Mouse (Mus musculus) CH12F3 (cell line): ENCODE measurements around the gene Svep1.

Source experiments
- in situ Hi-C: fragments of 300-500 bp; cut with MboI; formaldehyde crosslinking; loops from 2 replicates; pipeline ENCODE4 v1.14.3; 2020; ENCODE audit warnings: low sequenced_read_pairs

Gene Svep1

DNA sequence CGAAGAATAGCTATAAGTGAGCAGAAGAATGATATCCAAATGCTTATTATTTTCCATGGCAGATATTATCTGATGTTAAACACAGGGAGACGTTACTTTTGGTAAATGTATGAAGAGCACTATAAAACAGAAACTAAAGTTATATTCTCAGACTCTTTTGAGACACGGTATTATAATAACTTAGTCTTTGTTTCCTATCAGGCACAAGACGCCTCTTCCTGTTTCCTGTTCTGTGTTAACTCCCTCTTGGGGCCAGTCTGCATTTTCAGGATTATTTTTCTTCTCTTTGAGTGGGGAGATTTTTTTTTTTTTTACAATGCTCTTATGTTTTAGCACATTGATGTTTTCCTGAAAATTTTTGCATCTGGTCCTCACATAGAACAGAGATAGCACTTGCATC, 120.5 kb downstream of the Svep1 start:
- in situ Hi-C loops: no loop called here

DNA sequence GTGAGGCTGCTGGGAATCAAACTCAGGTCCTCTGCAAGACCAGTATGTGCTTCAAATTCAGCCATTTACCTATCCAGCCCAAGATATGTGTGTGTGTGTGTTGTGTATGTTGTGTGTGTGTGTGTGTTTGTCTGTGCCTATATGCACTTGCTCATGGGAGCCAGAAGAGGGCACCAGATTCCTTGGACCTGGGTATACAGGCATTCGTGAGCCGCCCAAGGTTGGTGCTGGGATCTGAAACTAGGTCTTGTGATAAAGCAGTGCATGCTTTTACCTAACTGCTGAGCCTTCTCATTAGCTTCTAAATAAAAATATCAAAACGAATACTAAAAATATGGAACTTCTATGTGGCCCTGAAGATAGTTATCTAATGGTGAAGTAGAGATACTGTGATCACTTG, 121.3 kb downstream of the Svep1 start:
- in situ Hi-C loops: no loop called here

DNA sequence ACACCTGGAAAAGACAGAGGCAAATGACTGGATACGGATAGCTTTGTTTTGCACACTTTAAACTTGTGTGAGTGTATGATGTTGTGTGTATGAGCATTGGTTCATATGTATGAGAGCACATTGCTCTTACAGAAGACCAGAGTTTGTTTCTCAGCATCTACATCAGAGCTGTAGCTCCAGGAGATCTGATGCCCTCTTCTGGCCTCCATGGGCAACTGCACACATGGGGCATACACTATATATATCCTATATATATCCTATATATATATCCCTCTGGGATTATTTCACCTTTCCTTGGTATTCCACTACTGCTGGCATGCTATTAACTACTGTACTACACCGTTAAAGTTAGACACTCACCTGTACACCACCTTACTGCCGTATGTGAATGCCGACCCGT, 122.5 kb downstream of the Svep1 start:
- in situ Hi-C loops: no loop called here

DNA sequence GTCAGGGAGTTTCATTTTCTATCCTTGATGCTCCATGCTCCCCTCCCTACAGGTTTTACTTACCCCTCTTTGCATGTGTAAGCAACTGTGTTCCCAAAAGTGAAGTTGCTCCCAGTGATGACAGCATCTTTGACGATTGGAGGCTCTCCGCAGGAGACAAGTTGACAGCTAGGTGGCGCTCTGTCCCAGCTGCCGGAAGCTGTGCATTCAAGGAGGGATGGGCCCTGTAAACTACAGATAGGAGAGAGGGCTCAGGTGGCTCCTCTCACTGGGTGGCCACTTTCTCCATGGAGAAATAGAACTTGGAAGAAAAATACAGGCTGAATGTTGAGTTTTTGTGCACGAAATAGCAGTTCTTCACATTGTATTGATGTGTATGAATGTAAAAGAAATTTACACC, 124.1 kb downstream of the Svep1 start:
- in situ Hi-C loops: no loop called here

DNA sequence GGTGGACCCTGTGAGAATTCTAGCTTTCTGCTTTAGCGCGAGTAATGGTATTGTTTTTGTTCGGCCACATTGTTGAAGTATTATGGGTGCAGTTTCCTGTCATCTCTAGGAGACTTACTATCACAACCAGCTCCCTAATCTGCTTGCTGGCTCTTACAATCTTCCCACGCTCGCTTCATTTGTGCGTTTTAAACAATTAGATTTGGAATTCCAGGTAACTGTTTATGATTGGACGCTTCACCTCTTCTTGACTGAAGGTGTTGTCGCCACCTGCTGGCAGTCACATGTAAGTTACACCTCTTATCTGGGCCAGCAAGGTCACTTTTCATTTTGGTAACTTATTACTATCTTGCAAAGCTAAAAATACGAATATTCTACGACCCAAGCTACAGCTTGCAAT, 127.0 kb downstream of the Svep1 start:
- in situ Hi-C loops: no loop called here

DNA sequence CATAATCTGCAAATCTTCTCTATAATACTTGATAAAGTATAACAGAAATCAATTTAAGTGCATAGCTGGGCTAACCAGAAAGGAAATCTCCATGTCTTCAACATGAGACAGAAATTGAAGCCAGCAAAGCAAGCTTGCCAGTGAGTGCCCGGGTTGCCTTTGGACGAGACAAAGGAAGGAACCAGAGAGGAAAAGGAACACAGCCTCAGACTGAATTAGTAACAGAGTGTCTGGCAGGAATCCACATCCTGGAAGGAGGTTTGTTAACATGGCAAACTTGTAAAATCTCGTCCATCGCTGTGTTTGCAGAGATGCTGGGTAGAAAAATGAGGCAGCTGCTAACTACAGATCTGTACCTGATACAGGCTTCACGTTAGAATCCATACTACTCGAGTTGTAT, 128.7 kb downstream of the Svep1 start:
- in situ Hi-C loops: no loop called here

DNA sequence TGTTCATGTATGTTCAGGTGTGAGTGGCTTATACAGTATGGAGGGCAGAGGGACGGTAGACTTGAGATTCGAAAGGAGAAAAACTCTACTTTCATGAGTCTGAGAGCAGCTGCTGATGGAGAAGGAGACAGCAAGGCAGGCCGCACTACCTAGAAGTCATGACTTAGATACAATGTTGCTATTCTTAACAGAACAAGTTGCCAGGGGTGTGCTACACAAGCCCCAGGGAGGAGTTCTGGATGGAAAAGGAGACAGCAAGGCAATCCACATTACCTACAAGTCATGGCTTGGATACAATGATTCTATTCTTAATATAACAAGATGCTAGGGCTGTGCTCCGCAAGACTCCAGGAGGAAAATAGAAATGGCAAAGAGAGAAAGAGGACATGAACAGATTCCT, 129.1 kb downstream of the Svep1 start:
- in situ Hi-C loops: no loop called here

DNA sequence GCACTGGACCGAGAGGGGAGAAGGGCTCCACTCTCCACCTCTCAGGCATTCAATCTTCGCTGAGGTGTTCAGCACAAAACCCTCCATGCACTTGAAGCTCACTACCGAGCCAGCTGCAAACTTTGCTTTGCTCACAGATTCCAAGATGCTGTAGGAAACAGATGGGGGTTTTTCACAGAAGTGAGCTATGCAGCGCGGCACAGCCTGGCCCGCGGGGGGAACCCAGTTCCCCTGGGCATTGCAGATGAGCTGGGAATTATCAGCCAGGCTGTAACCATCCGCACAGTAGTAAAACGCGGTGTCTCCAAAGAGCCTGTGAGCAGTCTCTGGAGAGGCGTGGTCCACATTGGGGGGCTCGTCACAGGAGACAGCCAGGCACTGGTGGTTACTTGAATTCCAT, 133.8 kb downstream of the Svep1 start:
- in situ Hi-C loops: no loop called here

DNA sequence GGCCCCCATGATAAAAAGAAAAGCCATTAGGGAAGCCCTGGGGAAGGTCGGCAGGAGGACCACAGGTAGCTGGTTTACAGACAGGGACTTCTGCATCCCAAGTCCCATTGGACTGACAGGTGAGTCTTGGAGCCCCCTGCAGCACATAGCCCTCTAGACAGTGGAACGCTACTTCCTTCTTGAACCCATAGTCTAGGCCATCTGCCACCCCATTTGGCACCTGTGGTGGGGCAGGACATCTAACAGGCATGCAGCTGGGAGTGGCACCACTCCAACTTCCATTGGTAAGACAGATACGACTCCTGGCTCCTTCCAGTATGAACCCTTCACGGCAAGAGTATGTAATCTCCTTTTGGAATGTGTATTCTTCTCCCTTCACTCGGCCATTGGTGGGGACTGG, 137.8 kb downstream of the Svep1 start:
- in situ Hi-C loops: no loop called here

DNA sequence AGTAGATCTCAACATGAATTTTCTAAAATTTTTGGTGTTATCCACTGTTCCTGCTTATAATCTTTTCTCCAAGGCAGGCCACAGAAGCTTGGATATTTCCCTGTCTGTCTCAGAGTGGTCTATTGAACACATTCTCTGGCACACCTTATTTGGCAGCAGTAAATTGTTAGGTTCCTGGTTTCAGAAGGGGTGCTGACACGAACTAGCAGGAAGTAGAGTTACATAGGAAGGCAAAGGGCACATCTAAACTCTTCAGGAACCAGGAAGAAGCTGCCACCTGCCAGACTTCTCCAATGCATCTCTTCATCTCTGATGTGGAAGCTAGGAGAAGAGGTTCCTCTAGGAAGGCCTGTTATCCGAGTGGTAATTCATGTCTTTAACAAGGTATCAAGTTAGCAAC, 141.9 kb downstream of the Svep1 start:
- in situ Hi-C loops: no loop called here

DNA sequence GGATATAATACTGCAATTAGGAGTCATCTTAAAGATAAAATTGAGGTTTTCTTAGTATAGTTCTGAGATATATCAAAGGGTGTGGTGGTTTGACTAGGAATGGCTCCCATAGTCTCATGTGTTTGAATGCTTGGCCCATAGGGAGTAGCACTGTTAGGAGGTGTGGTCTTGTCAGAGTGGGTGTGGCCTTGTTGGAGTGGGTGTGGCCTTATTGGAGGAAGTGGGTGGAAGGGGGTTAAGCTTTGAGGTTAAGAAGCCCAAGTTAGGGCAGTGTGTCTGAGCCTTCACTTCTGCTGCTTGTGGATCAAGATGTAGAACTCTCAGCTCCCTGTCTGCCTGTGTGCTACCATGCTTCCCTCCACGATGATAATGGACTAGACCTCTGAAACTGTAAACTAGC, 143.7 kb downstream of the Svep1 start:
- in situ Hi-C loops: no loop called here

DNA sequence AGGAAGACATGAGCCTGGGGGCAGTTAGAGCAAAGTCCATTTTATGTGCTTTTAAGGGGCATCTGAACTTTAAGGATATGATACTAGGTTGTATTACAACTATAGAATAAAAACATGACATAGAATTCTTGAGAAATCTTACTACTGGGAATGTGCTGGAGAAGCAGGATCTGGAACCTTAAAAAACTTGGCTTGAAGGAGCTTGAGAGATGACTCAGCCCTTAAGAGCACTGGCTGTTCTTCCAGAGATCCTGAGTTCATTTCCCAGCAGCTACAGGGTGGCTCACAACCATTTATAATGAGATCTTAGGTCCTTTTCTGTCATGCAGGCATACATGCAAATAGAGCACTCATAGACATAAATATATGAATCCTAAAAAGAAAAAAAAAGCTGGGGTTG, 151.0 kb downstream of the Svep1 start:
- in situ Hi-C loops: no loop called here

DNA sequence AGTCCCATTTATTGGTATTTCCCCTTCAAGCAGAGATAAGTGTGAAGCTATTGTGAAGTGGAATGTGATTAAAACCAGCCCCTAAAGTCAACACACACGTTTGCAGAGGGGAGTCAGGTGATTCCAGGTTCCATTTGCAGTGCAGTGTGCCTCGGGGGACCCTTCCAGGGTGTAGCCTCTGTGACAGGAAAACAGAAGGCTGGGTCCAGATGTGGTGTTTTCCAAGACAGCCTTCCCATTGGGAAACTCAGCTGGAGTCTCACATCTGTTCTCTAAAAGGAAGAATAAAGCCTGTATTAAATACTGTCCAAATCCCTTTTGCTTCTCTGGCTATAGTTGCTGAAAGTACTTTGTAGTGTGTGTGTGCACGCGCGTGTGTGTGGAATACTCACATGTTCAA, 152.2 kb downstream of the Svep1 start:
- in situ Hi-C loops: no loop called here

DNA sequence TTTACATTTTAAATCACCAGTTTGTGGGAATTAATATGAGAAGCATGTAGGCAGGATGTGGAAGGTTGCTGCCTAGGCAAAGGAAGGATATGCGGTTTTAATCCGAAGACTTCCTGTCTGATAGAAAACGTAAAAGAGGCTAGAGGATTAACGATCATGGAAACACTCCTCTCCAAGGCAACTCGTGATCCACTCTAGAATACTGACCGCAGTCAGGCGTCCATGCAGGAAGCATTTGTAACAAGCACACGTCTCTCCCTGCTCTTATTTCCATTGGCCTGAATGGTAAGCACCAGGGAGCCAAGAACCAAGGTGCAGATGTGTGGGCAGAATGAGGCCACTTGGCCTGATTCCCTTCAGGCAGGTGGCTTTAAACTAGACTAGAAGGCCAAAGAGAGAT, 155.9 kb downstream of the Svep1 start:
- in situ Hi-C loops: no loop called here

DNA sequence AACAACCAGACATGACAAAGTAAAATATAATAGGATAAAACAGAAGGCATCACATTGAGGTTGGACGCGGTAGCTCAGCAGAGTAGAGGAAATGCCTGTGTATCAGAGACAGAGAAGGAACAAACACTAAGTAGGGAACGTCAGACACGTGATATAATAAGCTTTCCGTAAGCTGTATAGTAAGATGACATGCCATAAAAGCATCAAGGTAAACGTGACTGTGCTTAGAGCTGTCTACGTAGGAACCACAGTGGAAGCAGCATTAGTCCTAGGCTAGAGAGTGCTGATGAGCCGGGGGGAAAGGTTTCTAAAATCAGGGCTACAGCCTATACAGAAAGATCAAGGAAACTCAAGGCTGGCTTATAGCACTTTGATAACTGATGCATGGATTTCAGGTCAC, 156.4 kb downstream of the Svep1 start:
- in situ Hi-C loops: no loop called here

DNA sequence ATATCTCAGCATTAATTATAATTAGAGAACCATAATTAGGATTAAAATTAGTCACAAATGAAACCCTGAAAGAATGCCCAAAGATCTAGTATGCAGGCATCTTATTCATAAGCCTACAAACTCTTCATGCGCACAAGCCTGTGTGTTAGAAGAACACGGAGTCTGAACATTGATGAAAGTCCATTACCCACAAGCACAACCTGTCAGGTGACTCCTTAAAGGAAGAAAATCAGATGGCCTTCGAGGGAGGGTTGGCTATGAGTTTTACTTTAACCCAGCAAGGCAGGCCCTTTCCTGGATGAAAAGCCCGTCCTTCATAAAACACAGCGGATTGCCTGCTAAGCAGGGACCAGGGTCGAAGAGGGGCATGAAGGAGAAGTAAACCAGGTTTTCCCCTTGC, 161.8 kb downstream of the Svep1 start:
- in situ Hi-C loops: no loop called here

DNA sequence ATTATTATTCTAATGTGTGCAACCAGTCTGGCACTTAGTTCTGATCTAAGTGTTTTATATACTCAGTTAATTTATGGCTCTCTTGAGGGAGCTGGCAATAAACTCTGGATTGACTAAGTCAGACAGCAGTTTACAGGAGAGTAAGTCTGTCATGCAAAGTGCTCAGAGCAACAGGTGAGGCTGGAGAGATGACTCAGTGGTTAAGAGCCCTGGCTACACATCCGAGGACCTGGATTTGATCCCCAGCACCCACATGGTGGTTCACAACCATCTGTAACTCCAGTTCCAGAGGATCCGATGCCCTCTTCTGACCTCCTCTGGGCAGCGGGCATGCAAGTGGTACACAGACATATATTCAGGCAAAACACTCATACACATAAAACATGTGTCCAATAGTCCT, 162.3 kb downstream of the Svep1 start:
- in situ Hi-C loops: no loop called here

DNA sequence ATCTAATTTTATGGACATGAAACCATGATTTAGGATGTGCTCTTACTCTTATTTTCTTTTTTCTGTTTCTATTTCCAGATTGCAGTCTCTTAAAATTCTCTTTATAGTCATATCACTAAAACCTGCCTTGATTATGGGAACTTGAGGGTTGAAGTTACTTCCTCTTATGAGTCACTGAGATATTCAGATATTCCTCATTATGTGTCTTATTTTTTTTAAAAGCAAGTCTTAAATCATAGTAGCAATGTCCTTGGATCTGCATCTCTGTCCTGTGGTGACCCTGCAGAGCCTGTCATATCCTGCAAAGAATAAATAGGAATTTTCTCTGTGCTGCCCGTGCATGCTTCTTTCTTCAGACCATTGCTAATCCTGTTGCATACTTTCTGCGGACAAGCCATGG, 166.6 kb downstream of the Svep1 start:
- in situ Hi-C loops: no loop called here

DNA sequence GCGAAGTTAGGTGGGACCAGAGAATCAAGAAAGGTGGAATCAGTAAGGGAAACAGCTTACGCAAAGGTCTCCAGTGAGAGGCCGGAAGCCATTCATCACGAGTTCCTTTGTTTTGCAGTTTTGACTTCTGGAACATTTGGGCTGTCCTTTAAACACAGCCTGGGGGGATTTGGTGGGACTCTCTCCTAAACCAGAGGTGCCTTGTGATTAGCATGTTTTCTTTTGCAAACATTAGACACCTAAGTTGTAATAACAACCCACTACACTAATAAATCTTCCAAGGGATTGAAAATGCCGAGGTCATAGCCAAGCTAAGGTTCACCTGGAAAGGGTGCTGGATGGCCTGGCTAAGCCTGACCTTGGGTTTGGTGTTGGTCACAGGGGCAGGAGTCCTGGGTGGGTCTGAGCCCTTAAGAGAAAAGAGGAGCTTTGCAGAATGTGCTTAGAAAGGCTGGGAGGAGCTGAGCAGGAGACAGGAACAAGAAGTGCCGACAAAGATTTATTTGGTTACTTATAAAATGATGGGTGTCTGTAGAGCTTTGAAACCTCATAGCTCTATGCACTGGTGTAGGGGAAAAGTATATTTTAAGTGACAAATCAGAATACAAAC, 169.5 kb downstream of the Svep1 start:
- in situ Hi-C loops: no loop called here

DNA sequence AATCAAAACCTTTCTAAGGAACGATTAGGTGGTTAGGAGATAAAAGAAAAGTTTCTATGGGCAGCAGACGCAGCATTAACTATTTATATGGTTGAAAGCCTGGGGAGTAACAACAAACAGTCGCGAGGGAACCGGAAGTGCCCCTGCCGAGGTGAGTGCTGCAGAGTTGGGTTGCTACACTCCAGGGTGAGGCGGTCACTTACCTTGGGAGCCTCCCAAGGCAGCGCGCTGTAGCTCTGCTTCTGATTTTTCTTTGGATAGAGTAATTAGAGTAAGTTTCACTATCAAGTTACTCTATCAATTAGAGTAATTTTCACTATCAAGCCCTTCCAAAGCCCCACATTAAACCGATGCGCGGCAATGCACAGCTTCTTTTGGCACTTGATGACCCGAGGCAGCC, 172.0 kb downstream of the Svep1 start:
- in situ Hi-C loops: no loop called here

DNA sequence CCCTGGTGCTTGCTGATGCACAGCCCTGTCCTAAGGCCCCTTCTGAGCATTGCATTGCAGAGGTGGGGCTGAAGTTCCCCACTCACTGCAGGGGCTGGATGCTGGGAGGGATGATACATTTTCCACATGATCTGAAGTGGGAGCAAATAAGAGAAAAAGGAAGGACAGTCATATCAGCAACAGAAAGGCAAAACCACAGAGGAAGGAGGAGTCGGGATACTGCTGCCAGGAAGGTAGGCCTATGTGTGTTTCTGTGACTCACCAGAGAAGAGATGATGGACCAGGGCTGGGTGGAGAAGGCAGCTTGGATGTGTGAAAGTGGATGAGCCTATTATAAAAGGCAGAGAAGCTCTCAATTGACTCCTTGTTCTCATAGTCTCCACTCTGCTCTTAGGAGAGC, 173.9 kb downstream of the Svep1 start:
- in situ Hi-C loops: no loop called here

DNA sequence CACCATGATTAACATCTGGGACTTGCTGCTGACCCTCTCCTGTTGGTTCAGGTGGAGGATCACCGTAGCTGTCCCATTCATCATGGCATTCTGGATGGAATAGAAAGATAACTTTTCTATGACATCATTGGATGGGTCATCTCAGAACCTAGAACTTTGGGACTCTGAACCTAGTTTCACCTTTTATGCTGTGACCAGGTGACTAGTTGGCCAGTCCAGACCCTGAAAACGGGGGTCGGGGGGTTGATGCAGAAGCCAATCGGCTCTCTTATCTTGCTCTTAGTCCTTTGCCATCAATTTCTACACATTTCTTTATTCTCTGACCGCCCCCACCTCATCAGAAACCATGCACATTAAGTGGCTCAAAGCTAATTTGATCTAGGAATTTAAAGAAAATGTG, 197.6 kb downstream of the Svep1 start, which contains the start of gene Txndc8:
Txndc8 (minus strand) TSS at position 101 of the 400 bp plus-strand sequence.
- in situ Hi-C loops: no loop called here

DNA sequence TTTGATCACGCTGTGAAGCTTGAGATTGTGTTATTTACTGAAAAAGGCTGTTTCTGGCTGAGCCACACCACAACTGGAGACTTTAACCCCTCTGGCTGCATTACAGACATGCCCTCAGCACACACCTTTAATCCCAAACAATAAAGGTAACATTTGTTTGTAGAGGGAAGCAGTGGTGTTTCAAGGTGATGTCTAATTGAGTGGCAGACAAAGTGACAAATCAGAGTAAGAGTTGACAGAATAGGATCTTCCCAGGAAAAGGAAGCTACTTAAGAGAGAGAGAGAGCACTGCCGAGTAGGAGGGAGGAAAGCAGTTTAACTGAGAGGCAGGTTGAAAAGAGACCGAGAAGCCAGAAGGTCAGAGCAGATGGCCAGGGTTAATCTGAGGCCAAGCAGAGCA, 203.2 kb downstream of the Svep1 start:
- in situ Hi-C loops: no loop called here
